Mouse (Mus musculus): ENCODE results near the gene Cct8. TPM values are rescaled to one million over a fixed set of nuclear protein-coding genes. Genes with fewer than 3 reads are reported as not detected.

Gene Cct8
- polyA plus RNA-seq, 1 experiment from 2014 or later, result 346 TPM

- H3K4me3 ChIP-seq, result no peak overlapping the region
- no peaks in the 10 kb centered on the region for H3K9me3 ChIP-seq (replicated peaks)
- no peak overlapping the region for H3K9ac ChIP-seq
- no peaks in the 10 kb centered on the region for H3K36me3 ChIP-seq
- no peak overlapping the region for H3K27ac ChIP-seq (ENCODE audit: poor library complexity, severe bottlenecking)
- H3K4me1 ChIP-seq (replicated peaks), result peaks cover 8% of the 10 kb centered on the region
- no peaks in the 10 kb centered on the region for H3K27me3 ChIP-seq (replicated peaks)
- no peak overlapping the region for H3K4me2 ChIP-seq
- no peak for ATAC-seq (ENCODE audit: insufficient number of reproducible peaks, low FRiP score)
Observed at GRCm38 (mm10) chr16:87445110-87445509, 50.6 kb downstream of the Cct8 start.

- H3K9ac ChIP-seq, result no peak overlapping the region
- no peak overlapping the region for H3K4me2 ChIP-seq
- WGBS, result 30% methylated on average over 1 of the region's 1 CpGs
- no peaks in the 10 kb centered on the region for H3K27me3 ChIP-seq (replicated peaks)
- H3K36me3 ChIP-seq, result no peaks in the 10 kb centered on the region
- no peak for ATAC-seq (ENCODE audit: insufficient number of reproducible peaks, low FRiP score)
- H3K27ac ChIP-seq (ENCODE audit: poor library complexity, severe bottlenecking), result no peak overlapping the region
- H3K9me3 ChIP-seq (replicated peaks), result no peaks in the 10 kb centered on the region
- H3K4me1 ChIP-seq (replicated peaks), result peaks cover 14% of the 10 kb centered on the region
- no peak overlapping the region for H3K4me3 ChIP-seq
Observed at GRCm38 (mm10) chr16:87444071-87444470, 51.6 kb downstream of the Cct8 start.

GRCm38 (mm10) chr16:87443245-87443644, 52.4 kb downstream of the Cct8 start:
- H3K27me3 ChIP-seq (replicated peaks), result no peaks in the 10 kb centered on the region
- no peak overlapping the region for H3K9ac ChIP-seq
- H3K4me1 ChIP-seq (replicated peaks), result peaks cover 14% of the 10 kb centered on the region
- no peak overlapping the region for H3K4me3 ChIP-seq
- no peak for ATAC-seq (ENCODE audit: insufficient number of reproducible peaks, low FRiP score)
- H3K4me2 ChIP-seq, result no peak overlapping the region
- H3K36me3 ChIP-seq, result no peaks in the 10 kb centered on the region
- H3K9me3 ChIP-seq (replicated peaks), result no peaks in the 10 kb centered on the region
- no peak overlapping the region for H3K27ac ChIP-seq (ENCODE audit: poor library complexity, severe bottlenecking)

GRCm38 (mm10) chr16:87442291-87442690, 53.4 kb downstream of the Cct8 start:
- 50% methylated on average over 5 of the region's 5 CpGs for WGBS
- H3K9me3 ChIP-seq (replicated peaks), result no peaks in the 10 kb centered on the region
- no peak overlapping the region for H3K4me3 ChIP-seq
- no peak overlapping the region for H3K4me2 ChIP-seq
- no peaks in the 10 kb centered on the region for H3K36me3 ChIP-seq
- no peaks in the 10 kb centered on the region for H3K27me3 ChIP-seq (replicated peaks)
- ATAC-seq (ENCODE audit: insufficient number of reproducible peaks, low FRiP score), result no peak
- H3K9ac ChIP-seq, result no peak overlapping the region
- H3K4me1 ChIP-seq (replicated peaks), result peaks cover 14% of the 10 kb centered on the region
- H3K27ac ChIP-seq (ENCODE audit: poor library complexity, severe bottlenecking), result no peak overlapping the region

GRCm38 (mm10) chr16:87441089-87441488, 54.6 kb downstream of the Cct8 start:
- peak overlapping the region; percentile 81 for H3K9ac ChIP-seq
- WGBS, result 22% methylated on average over 9 of the region's 9 CpGs
- ATAC-seq (ENCODE audit: insufficient number of reproducible peaks, low FRiP score), result no peak

GRCm38 (mm10) chr16:87440184-87440686, 55.4 kb downstream of the Cct8 start, which contains the start of gene Rwdd2b:
Gene Rwdd2b (minus strand): TSS chr16:87440573.
- WGBS, result under 1% methylated on average over 38 of the region's 38 CpGs
- H3K27ac ChIP-seq (ENCODE audit: poor library complexity, severe bottlenecking), result peak within 1 kb of the TSS; percentile 75
- 0 out of 2 replicates have a peak, but pooled peaks cover 11% of the 10 kb centered on the region for H3K36me3 ChIP-seq

More at GRCm38 (mm10) chr16:87441089-87441488, 54.6 kb downstream of the Cct8 start:
- H3K9me3 ChIP-seq (replicated peaks), result no peaks in the 10 kb centered on the region
- H3K36me3 ChIP-seq, result 0 out of 2 replicates have a peak, but pooled peaks cover 7% of the 10 kb centered on the region
- peak overlapping the region; percentile 75 for H3K4me3 ChIP-seq
- peaks cover 14% of the 10 kb centered on the region for H3K4me1 ChIP-seq (replicated peaks)
- H3K27ac ChIP-seq (ENCODE audit: poor library complexity, severe bottlenecking), result no peak overlapping the region
- H3K27me3 ChIP-seq (replicated peaks), result no peaks in the 10 kb centered on the region
- peak overlapping the region; percentile 80 for H3K4me2 ChIP-seq

GRCm38 (mm10) chr16:87438697-87439096, 57.0 kb downstream of the Cct8 start:
- 90% methylated on average over 8 of the region's 8 CpGs for WGBS

More at GRCm38 (mm10) chr16:87440184-87440686, 55.4 kb downstream of the Cct8 start, which contains the start of gene Rwdd2b:
- Histone ChIP-seq H3K9me3 (replicated peaks) (no peaks in the 10 kb centered on the region), H3K4me1 (replicated peaks) (peaks cover 14% of the 10 kb centered on the region), H3K9ac (peak within 1 kb of the TSS; percentile 81), H3K27me3 (replicated peaks) (no peaks in the 10 kb centered on the region), H3K4me3 (peak within 1 kb of the TSS; percentile 75), H3K4me2 (peak within 1 kb of the TSS; percentile 80)
- ATAC-seq (ENCODE audit: insufficient number of reproducible peaks, low FRiP score), result peak; percentile 95

GRCm38 (mm10) chr16:87437096-87437495, 58.6 kb downstream of the Cct8 start:
- Histone ChIP-seq H3K9me3 (replicated peaks) (no peaks in the 10 kb centered on the region), H3K36me3 (0 out of 2 replicates have a peak, but pooled peaks cover 16% of the 10 kb centered on the region), H3K4me3 (no peak overlapping the region), H3K27ac (ENCODE audit: poor library complexity, severe bottlenecking) (no peak overlapping the region), H3K27me3 (replicated peaks) (no peaks in the 10 kb centered on the region), H3K9ac (no peak overlapping the region), H3K4me1 (replicated peaks) (peaks cover 14% of the 10 kb centered on the region), H3K4me2 (no peak overlapping the region)
- 92% methylated on average over 21 of the region's 21 CpGs for WGBS
- no peak for ATAC-seq (ENCODE audit: insufficient number of reproducible peaks, low FRiP score)

More at GRCm38 (mm10) chr16:87438697-87439096, 57.0 kb downstream of the Cct8 start:
- H3K27ac ChIP-seq (ENCODE audit: poor library complexity, severe bottlenecking), result no peak overlapping the region
- peaks cover 14% of the 10 kb centered on the region for H3K4me1 ChIP-seq (replicated peaks)
- ATAC-seq (ENCODE audit: insufficient number of reproducible peaks, low FRiP score), result no peak
- no peaks in the 10 kb centered on the region for H3K27me3 ChIP-seq (replicated peaks)
- 0 out of 2 replicates have a peak, but pooled peaks cover 16% of the 10 kb centered on the region for H3K36me3 ChIP-seq
- no peak overlapping the region for H3K4me3 ChIP-seq
- no peak overlapping the region for H3K4me2 ChIP-seq
- no peaks in the 10 kb centered on the region for H3K9me3 ChIP-seq (replicated peaks)
- no peak overlapping the region for H3K9ac ChIP-seq

GRCm38 (mm10) chr16:87435411-87436205, 60.1 kb downstream of the Cct8 start:
- 78% methylated on average over 13 of the region's 13 CpGs for WGBS
- no peak overlapping the region for H3K27ac ChIP-seq (ENCODE audit: poor library complexity, severe bottlenecking)
- no peaks in the 10 kb centered on the region for H3K9me3 ChIP-seq (replicated peaks)
- ATAC-seq (ENCODE audit: insufficient number of reproducible peaks, low FRiP score), result no peak
- H3K4me2 ChIP-seq, result no peak overlapping the region
- H3K27me3 ChIP-seq (replicated peaks), result no peaks in the 10 kb centered on the region
- no peak overlapping the region for H3K4me3 ChIP-seq
- H3K9ac ChIP-seq, result no peak overlapping the region
- H3K36me3 ChIP-seq, result 0 out of 2 replicates have a peak, but pooled peaks cover 16% of the 10 kb centered on the region
- H3K4me1 ChIP-seq (replicated peaks), result peaks cover 11% of the 10 kb centered on the region

GRCm38 (mm10) chr16:87434946-87435345, 60.7 kb downstream of the Cct8 start:
- H3K36me3 ChIP-seq, result 0 out of 2 replicates have a peak, but pooled peaks cover 16% of the 10 kb centered on the region
- no peak for ATAC-seq (ENCODE audit: insufficient number of reproducible peaks, low FRiP score)
- no peak overlapping the region for H3K4me2 ChIP-seq
- no peak overlapping the region for H3K4me3 ChIP-seq
- peaks cover 11% of the 10 kb centered on the region for H3K4me1 ChIP-seq (replicated peaks)
- H3K27ac ChIP-seq (ENCODE audit: poor library complexity, severe bottlenecking), result no peak overlapping the region
- 74% methylated on average over 6 of the region's 6 CpGs for WGBS
- H3K27me3 ChIP-seq (replicated peaks), result no peaks in the 10 kb centered on the region
- H3K9me3 ChIP-seq (replicated peaks), result no peaks in the 10 kb centered on the region
- H3K9ac ChIP-seq, result no peak overlapping the region

- H3K4me3 ChIP-seq, result no peak overlapping the region
- H3K27me3 ChIP-seq (replicated peaks), result no peaks in the 10 kb centered on the region
- H3K9ac ChIP-seq, result no peak overlapping the region
- ATAC-seq (ENCODE audit: insufficient number of reproducible peaks, low FRiP score), result no peak
- WGBS, result 88% methylated on average over 7 of the region's 7 CpGs
- no peak overlapping the region for H3K27ac ChIP-seq (ENCODE audit: poor library complexity, severe bottlenecking)
- 0 out of 2 replicates have a peak, but pooled peaks cover 16% of the 10 kb centered on the region for H3K36me3 ChIP-seq
- H3K4me1 ChIP-seq (replicated peaks), result peaks cover 6% of the 10 kb centered on the region; the same call in 1 of the 2 replicates
- H3K4me2 ChIP-seq, result no peak overlapping the region
- H3K9me3 ChIP-seq (replicated peaks), result no peaks in the 10 kb centered on the region
Observed at GRCm38 (mm10) chr16:87434266-87434665, 61.4 kb downstream of the Cct8 start.

Measured in heart, embryonic 12.5 days (tissue).